Mouse (Mus musculus) 416B (cell line): Measurements from ENCODE around the gene Scnn1b.

Source experiments
- DNase-seq: peaks from one replicate; pipeline ENCODE4 v3.0.0; 2011; ENCODE audit warnings: low read depth

The Scnn1b gene

GRCm38 (mm10) chr7:121864858-121865585 is at the start of gene Scnn1b:
Scnn1b (plus strand) TSS chr7:121865038.
- DNase-seq, result no peak

- DNase-seq, result no peak
These were observed 43.2 kb upstream of the Scnn1b start for GRCm38 (mm10) chr7:121821632-121822031.

GRCm38 (mm10) chr7:121828481-121828880 is 36.4 kb upstream of the Scnn1b start:
- no peak for DNase-seq

GRCm38 (mm10) chr7:121835392-121835791 is 29.4 kb upstream of the Scnn1b start:
- DNase-seq, result peak; percentile 9

- no peak for DNase-seq
These were observed 28.0 kb upstream of the Scnn1b start for GRCm38 (mm10) chr7:121836827-121837226.

GRCm38 (mm10) chr7:121840810-121841209 is 24.0 kb upstream of the Scnn1b start:
- no peak for DNase-seq

- DNase-seq, result no peak
These were observed 22.6 kb upstream of the Scnn1b start for GRCm38 (mm10) chr7:121842234-121842633.

GRCm38 (mm10) chr7:121845964-121846363 is 18.9 kb upstream of the Scnn1b start:
- DNase-seq, result no peak

GRCm38 (mm10) chr7:121848537-121849168 is 16.2 kb upstream of the Scnn1b start:
- DNase-seq, result no peak

- DNase-seq, result no peak
These were observed 7.5 kb upstream of the Scnn1b start for GRCm38 (mm10) chr7:121857177-121857884.

GRCm38 (mm10) chr7:121858939-121859338 is 5.9 kb upstream of the Scnn1b start:
- DNase-seq, result peak; percentile 43

- no peak for DNase-seq
These were observed 6.8 kb downstream of the Scnn1b start for GRCm38 (mm10) chr7:121871631-121872030.

GRCm38 (mm10) chr7:121873998-121874397 is 9.2 kb downstream of the Scnn1b start:
- no peak for DNase-seq

GRCm38 (mm10) chr7:121874784-121875183 is 9.9 kb downstream of the Scnn1b start:
- DNase-seq, result no peak

GRCm38 (mm10) chr7:121880246-121880645 is 15.4 kb downstream of the Scnn1b start:
- no peak for DNase-seq

GRCm38 (mm10) chr7:121890636-121891360 is 26.0 kb downstream of the Scnn1b start:
- no peak for DNase-seq

GRCm38 (mm10) chr7:121896689-121897088 is 31.9 kb downstream of the Scnn1b start:
- no peak for DNase-seq

GRCm38 (mm10) chr7:121899311-121899710 is 34.5 kb downstream of the Scnn1b start:
- DNase-seq, result no peak

- no peak for DNase-seq
These were observed 35.1 kb downstream of the Scnn1b start for GRCm38 (mm10) chr7:121899940-121900339.

GRCm38 (mm10) chr7:121902757-121903411 is 38.0 kb downstream of the Scnn1b start:
- DNase-seq, result no peak

GRCm38 (mm10) chr7:121906879-121907278 is 42.0 kb downstream of the Scnn1b start:
- DNase-seq, result no peak

- no peak for DNase-seq
These were observed 47.4 kb downstream of the Scnn1b start for GRCm38 (mm10) chr7:121912250-121912649.
